Mouse (Mus musculus): Measurements from ENCODE around the gene Dclk3.

DNA sequence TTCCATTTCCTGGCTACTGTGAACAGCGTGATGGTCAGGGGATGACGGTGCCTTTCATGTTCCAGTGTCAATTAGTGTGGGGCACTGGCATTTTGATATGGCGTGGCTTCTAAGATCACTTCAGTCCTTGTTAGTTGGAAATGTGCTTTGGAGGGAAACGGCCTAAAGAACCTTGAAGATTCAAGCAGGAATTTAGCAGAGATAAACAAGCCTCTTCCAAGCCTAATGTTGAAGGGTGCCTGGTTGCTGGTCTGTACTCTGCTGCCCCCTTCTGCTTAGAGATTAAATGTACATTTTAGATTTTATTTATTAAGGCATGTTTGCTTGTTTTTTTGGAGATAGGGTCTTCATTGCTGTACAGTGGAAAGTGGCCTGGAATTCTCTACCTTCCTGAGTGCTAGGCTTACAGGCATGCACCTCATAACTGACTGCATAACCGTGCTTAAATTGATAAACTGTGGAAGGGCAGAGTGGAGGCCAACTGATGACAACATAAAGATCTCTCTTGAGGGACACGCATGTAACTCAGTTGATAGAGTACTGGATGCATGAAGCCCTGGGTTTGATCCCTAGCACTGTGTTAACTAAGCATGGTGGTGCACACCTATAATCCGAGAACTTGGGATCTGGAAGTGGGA, 40.1 kb downstream of the Dclk3 start:
- peak; percentile 88 for TF ChIP-seq CTCF (IDR thresholded peaks at IDR 0.05; ENCODE audit: extremely low read depth, insufficient read depth, low read length)
- no peak for TF ChIP-seq POLR2A (IDR thresholded peaks at IDR 0.05; ENCODE audit: extremely low read depth, insufficient read depth, low read length)
